Mouse (Mus musculus) frontal cortex, postnatal 10 days (tissue): ENCODE measurements around the gene Zdhhc6.

Experiments used
- DNase-seq, 2 experiments: peaks; one replicate each; pipeline ENCODE4 v3.0.0; 2022; ENCODE audit warnings: low spot score in 2 of 2, mixed read lengths in 1 of 2

Zdhhc6 gene

DNA sequence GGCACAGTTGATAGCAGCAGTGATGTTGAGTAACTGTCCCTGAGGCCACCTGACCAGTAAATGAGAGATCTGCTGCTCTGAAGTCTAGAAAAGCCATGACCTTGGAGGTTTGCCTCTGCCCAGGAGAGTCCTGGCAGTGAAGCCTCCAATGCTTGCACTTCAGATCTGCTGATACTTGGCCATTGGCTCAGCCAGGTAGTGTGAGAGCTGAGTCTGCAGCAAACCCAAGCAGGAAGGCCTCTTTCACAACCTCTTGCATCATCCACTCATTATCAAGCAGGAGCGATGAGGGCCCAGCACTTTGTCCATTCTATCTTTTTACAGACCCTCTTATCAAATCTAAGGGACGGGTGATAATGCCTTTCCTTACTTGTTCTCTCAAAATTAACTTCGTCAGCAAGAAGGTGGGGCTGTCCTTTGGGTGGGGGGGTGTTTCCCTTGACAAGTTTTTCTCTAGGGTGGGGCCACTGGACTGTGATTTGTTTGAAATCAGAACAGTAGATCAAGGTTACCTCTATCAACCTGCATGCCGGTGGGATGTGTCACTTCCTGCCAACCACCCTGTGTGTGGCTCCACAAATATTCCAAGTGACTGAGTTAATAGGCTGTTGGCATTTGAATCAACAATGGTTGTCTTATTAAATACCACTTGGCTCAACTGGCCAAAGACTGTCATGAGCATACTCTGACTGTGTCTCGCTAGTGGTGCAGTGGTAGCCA lies 58.0 kb downstream of the Zdhhc6 start:
- DNase-seq: no peak

GRCm38 (mm10) chr19:55256156-55256555 lies 59.7 kb downstream of the Zdhhc6 start:
- no peak for DNase-seq

DNA sequence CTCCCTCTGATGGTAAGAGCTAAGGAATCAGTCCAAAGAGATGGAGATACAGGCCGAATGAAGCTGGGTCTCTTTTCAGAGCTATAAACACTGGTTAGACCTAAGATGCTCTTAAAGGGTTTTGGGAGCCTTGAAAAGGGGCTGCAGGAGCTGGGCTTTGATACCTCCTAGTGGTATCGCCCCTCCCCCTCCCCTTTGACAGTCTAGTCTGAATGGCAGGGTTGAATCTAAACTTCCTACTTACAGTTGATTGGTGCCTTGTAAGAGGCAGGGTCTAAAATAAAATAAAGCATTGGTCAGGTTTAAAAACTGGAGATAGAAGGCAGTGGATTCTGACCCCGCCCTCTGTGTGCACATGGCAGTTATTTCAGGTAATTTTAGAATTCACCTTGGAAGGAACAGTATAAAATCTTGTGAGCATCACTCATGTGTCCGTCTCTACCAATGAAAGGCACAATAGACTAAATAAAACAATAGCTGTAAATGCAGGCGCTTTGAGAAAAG lies 61.3 kb downstream of the Zdhhc6 start:
- peak; percentile 31 for DNase-seq

DNA sequence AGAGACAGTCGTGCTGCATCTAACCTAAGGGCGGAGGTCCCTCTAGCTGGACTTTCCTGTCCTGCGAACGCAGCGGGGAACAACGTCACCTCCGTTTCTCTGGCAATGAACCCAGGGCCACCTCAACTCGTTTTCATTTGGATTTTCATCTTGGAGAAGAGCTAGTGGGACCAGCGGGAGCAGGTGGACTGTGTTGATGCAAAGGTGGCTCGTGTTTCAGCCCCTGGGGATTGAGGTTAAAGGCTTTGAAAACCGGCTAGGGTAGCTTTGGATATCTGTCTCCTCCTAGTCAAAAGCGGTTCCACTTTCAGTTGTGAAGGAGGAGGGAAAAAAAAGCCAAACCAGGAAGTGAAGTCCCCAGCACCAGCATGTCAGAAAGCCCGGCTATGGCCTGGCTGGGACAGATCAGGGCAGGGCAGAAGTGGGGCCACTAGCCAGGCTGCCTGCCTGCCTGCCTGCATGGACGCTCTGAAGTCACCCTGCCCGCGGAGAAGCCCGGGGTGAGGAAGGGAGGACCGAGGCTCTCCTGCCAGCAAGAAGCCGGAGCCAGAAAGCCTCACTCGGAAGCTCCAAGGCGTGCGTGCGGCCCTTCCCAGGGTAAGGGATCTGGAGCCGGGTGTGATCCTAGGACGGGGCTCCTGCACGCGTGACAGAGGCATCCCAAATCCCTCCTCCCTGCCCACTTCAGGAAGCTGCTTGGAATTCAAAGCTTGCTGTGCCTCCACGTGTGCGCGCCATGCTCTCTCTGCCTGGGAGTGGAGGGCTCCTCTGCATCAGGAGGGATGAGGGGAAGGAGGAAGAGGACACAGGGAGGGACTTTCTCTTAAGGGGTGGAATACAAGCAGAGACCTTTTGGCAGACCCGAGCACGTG lies 62.0 kb downstream of the Zdhhc6 start:
- DNase-seq: peak; percentile 24 to 49

DNA sequence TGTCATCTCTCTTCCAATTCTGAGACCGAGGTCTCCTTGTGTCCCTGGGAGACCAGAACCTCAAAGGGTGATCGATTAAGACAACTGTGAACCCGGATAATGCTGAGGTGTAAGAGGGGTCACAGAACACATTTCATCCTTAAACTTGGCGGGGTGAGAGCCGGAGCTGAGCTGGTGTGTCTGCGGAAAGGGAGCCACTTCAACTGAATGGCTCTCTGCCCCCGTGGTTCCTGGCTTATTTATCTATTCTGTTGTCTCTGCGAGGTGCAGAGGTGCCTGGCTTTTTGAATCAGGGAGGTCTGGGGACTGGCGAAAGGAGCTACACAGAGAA lies 62.6 kb downstream of the Zdhhc6 start:
- no peak for DNase-seq

- DNase-seq: no peak
Measured at GRCm38 (mm10) chr19:55251383-55252124, 64.3 kb downstream of the Zdhhc6 start, which contains the start of gene Acsl5. Gene Acsl5, plus strand, starts transcription at chr19:55251938.

- no peak for DNase-seq
Measured at GRCm38 (mm10) chr19:55250451-55250850, 65.4 kb downstream of the Zdhhc6 start.

DNA sequence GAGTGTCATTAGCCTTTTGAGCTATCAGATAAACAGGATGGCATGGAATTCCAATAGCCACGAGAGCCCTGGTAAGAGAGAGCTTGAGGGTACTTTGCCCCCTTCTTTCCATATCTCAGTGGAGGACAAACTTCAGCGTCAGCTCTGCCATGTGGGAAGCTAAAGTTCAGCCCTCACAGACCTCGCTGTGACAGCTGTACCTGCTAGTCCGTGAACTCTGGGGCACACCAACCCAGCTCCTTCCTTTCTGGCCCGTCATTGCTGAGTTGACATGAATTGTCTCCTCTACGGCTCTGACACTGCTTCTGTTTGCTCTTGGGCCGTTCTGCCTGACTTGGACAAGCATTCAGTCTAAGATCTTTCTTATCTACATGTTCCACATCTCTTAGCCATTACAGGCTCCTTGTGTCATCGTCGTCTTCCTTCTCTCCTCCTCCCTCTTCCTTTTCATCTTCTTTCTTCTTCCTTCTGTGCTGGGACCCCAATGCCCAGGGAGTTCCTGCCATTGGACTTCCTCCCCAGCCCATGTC lies 67.8 kb downstream of the Zdhhc6 start:
- no peak for DNase-seq

- DNase-seq: no peak
Measured at GRCm38 (mm10) chr19:55247563-55247962, 68.3 kb downstream of the Zdhhc6 start.

GRCm38 (mm10) chr19:55244791-55245231 lies 71.0 kb downstream of the Zdhhc6 start:
- DNase-seq: peak in 1 of 2 experiments; percentile 16

GRCm38 (mm10) chr19:55241186-55241645 lies 74.6 kb downstream of the Zdhhc6 start, which contains the start of gene Gucy2g:
Gene Gucy2g, minus strand, starts transcription at chr19:55241236.
- no peak for DNase-seq

DNA sequence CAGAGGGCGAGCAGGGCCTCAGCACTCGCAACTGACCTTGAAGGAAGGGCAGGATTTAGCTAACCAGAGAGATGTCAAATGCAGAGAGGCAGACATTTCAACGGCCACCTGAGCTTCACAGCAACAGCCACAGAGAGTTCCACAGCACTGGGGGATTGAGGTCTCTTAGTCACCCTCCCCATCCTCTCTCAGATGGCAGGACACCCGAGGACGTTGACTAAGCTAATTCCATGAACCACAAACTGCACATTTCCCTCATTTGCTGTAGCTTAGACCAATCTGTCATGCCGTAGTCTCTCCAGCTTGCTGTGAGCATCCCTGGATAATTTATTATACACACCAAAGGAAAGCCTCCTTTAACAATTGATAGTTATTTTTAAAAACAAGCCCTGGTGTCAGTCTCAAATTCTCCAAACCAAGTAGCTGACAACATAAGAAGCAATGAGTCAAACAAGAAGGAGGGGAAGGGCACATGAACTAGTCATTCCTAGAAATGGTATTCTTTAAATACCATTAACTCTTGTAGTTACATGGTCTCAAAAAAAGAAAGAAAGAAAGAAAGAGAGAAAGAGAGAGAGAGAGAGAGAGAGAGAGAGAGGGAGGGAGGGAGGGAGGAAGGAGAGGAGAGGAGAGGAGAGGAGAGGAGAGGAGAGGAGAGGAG lies 75.9 kb downstream of the Zdhhc6 start:
- DNase-seq: no peak

- no peak for DNase-seq
Measured at GRCm38 (mm10) chr19:55236564-55236963, 79.3 kb downstream of the Zdhhc6 start.

DNA sequence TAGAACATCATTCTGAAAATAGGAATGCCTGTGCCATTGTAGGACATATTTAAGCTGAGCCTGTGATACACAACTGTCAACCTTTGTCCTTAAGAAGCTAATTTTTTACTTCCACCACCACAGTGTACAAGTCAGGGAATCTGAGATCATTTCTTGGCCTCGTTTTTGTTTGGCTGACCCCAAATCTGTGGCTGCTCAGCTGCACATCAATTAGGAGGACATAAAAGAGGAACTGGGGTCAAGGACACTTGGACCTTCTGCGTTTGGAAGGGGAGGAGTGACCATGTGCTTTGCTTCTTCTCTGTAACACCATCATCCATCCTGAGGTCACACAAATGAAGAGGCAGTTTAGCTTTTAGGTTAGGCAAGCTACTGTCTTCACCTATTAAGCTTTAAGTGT lies 79.8 kb downstream of the Zdhhc6 start:
- no peak for DNase-seq

DNA sequence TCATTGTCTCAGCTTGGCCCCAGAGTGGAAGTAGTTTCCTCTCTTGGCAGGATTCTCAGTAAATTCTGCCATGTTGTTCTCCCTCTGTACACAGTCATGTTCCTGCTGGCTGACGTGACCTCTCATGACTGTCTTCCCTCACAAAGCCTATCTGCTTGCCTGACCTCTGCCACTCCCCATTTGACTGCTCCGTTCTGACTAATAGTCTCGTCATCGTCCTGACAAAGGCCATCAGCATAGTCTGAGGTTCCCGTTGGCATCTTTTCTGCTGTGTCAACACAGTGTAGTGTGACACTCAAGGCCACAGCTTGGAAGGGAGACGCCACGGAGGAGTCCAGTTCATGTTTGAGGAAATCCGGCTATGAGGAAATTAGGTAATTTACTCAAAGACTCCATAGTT lies 83.7 kb downstream of the Zdhhc6 start:
- no peak for DNase-seq

DNA sequence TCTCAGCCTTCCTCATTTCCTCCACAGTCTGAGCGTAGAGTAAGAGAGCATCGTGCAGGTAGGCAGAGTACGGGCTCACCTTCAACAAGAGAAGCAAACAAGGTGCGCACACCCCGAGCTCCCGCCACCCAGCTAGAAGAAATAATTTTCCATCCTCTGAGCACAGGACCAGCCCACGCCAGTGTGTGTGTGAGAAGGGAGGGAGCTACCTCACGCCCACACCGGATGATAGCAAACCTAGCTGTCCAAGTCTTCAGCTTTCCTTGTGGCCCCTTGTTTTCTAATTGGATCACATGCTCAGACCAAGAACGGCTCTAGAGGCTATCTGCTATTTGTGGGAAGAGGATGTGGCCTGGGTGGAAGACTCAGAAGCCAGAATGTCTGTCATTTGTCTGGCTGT lies 84.8 kb downstream of the Zdhhc6 start:
- DNase-seq: no peak

GRCm38 (mm10) chr19:55227135-55227534 lies 88.7 kb downstream of the Zdhhc6 start:
- DNase-seq: no peak

DNA sequence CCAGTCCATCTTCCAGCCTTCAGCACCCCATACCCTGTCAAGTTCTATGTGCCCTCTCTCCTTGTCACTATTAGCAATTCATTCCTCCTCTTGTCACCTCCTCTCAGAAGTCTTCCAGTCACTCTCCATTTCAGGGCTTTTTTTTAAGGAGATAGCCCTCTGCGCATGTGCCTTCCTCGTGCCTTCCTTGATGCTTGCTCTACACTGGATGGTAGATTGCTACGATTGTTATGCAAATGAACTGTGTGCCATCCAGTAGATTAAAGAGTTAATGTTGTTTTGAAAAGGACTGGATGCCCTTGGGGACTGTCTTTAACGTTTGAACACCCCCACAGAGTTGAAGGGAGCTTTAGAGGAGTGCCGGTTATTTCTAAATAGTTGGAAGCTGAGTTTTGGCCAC lies 89.2 kb downstream of the Zdhhc6 start:
- DNase-seq: no peak

DNA sequence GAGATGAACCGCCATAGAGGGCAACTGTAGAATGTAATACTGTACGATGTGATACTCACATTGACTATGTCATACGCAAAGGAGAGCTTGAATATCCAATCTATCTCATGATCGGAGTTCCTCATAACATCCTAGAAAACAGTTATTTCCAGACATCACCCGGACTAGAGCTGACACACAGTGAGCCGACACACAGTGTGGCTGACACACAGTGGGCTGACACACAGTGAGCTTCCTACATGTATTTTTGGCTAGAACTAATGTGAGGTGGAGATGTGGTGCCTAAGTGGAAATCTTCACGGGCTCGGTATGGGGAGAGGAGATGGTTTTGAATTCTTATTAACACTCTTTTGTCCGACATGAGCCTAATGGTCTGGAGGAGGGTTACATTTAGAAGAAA lies 93.6 kb downstream of the Zdhhc6 start:
- no peak for DNase-seq
